Mouse (Mus musculus) small intestine, adult 2 months (tissue): ENCODE measurements around the gene Eps15l1. TPM values are rescaled to one million over a fixed set of nuclear protein-coding genes. Genes with fewer than 3 reads are reported as not detected.

Experiments
- H3K27ac ChIP-seq: fragments of 200-500 bp; 2 replicates; pipeline ENCODE4 v1.5.1; 2012; ENCODE audit warnings: low read depth, low read length, control low read depth, inconsistent platforms; ENCODE audit not compliant: insufficient read depth
- H3K27me3 ChIP-seq: fragments of 200-500 bp; 2 replicates; pipeline ENCODE4 v1.6.1; 2012; ENCODE audit warnings: mild to moderate bottlenecking, moderate library complexity, low read length, inconsistent platforms; ENCODE audit not compliant: control insufficient read depth, insufficient read depth
- H3K36me3 ChIP-seq: fragments of 200-500 bp; 2 replicates; pipeline ENCODE4 v1.6.1; 2012; ENCODE audit warnings: mild to moderate bottlenecking, low read length, control low read depth, inconsistent platforms; ENCODE audit not compliant: control insufficient read depth, insufficient read depth
- H3K4me1 ChIP-seq: fragments of 200-500 bp; 2 replicates; pipeline ENCODE4 v1.6.1; 2012; ENCODE audit warnings: low read length, inconsistent platforms, mixed read lengths; ENCODE audit not compliant: control insufficient read depth, insufficient read depth, insufficient read length
- H3K4me3 ChIP-seq: fragments of 200-500 bp; 2 replicates; pipeline ENCODE4 v1.5.1; 2012; ENCODE audit warnings: low read depth, mild to moderate bottlenecking, control low read depth, inconsistent platforms, low read length, moderate library complexity
- CTCF ChIP-seq: fragments of 200-500 bp; IDR thresholded peaks from 2 replicates; pipeline ENCODE4 v1.5.1; 2012; ENCODE audit warnings: low read depth, mild to moderate bottlenecking, control low read depth, inconsistent platforms, low read length, moderate library complexity, mixed read lengths; ENCODE audit not compliant: insufficient replicate concordance, insufficient read length; ENCODE audit errors: extremely low read depth
- POLR2A ChIP-seq: fragments of 200-500 bp; IDR thresholded peaks from 2 replicates; pipeline ENCODE4 v1.6.1; 2012; ENCODE audit warnings: low read depth, mild to moderate bottlenecking, control low read depth, inconsistent platforms, low read length, moderate library complexity
- WGBS: fragments of 180-500 bp; shearing (Covaris S2); methylation state at CpG from one replicate; pipeline ENCODE4 v1.1.7; 2018; 5-methylcytosine and 5-hydroxymethylcytosine counted together
- polyA plus RNA-seq: library from polyadenylated mRNA; depleted of rRNA; stranded (reverse); fragments of >200 nt; gene quantifications from 2 replicates; pipeline ENCODE4 v1.2.3, GENCODE M21; 2012

Gene Eps15l1
- polyA plus RNA-seq, 1 experiment = 27.0 TPM

DNA sequence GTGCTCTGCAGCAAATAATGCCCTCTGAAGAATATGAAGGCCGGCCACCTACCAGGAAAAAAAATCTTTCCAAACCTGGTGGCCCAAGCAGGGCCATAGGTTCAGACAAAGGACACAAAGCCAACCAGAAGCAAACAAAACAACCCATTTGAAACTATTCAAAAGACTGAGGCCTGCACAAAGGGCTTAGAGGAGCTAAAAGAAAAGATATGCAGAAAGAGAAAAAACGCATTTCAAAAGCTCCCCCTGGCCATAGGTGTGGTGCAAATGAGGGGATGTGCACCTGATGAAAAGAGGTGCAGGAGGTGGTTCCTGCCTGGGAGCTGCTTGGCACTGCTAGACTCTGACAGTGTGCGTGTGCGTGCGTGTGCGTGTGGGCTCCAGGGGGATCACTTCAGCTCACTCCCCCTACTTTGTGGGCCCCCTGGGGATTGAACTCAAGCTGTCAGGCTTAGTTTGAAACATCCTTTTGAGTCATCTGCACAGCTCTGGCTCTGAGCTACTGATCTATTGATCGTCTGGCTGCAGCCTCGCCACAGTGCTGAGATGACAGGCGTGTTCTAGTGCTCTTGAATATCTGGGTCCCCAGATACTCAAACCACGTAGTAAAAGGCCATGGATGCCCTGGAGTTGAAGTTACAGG is 105.1 kb downstream of the Eps15l1 start:
- Histone ChIP-seq H3K4me1 (peaks cover 9% of the 10 kb centered on the region), H3K27me3 (peaks cover 12% of the 10 kb centered on the region), H3K4me3 (no peak overlapping the region), H3K27ac (no peak overlapping the region), H3K36me3 (no peaks in the 10 kb centered on the region)
- no peak for TF ChIP-seq CTCF
- no peak for TF ChIP-seq POLR2A
- WGBS = 88% methylated on average over 10 of the region's 10 CpGs

DNA sequence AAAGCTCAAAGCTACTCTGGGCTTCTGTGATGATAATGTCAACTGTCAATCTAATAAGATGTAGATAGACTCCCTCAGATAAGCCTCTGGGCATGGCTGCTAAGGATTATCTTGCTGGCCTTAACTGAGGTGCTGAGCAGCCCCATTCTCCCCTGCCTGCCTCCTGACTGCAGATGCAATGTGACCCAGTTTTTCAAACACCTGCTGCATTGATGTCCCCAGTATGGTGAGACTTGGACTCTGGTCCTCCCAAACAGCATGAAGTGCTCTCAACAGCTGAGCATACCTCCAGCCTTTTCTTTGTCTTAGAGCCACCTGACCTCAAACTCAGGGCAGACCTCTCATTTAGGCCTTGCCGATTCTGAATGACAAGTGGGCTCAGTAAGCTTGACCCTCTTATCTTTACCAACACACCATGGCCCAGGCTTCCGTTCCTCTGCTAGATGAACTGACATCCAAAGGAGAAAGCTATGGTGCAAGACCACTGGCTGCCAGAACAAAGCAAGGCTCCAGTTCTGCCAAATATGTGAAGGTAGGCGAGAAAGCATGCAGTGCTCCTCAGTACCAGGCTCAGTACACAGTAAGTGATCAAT is 108.2 kb downstream of the Eps15l1 start:
- peaks cover 7% of the 10 kb centered on the region; the same call in 1 of the 2 replicates for H3K4me1 ChIP-seq
- H3K4me3 ChIP-seq = no peak overlapping the region
- no peaks in the 10 kb centered on the region for H3K27me3 ChIP-seq
- H3K36me3 ChIP-seq = no peaks in the 10 kb centered on the region
- WGBS = 85% methylated on average over 3 of the region's 3 CpGs
- H3K27ac ChIP-seq = no peak overlapping the region
- TF ChIP-seq CTCF (no peak), POLR2A (no peak)

DNA sequence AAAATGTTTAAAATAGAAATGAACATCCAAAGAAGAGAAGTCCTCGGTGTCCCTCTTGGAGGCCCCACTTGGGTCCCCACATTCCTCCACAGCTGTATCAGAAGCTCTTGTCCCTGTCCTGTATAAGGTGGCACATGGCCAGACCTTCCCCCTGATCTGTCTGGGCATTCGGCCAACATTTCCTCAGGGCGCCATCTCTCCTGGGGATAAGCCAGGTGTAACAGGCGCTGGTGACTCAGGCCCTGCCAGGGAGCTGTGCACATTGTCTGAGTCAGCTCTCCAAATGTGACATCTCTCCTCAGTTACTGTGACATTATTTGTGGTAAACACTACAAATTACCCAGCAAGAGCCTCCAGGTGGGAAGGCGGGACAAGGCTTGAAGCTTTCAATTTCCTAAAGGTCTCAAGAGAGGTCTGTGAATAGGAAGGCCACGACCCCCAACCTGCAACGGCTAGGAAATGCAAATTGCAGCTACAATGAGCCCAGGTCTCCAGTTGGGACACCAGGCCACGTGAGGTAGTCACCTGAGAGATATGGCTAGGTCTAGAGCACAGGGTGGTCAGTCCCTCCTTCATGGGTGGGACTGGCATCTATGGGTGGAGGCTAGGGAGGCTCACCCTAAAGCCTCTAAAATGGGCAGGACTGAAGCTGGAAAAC is 110.3 kb downstream of the Eps15l1 start:
- H3K4me1 ChIP-seq = peaks cover 7% of the 10 kb centered on the region; the same call in 1 of the 2 replicates
- no peak overlapping the region for H3K27ac ChIP-seq
- 17% methylated on average over 8 of the region's 8 CpGs for WGBS
- H3K27me3 ChIP-seq = no peaks in the 10 kb centered on the region
- no peaks in the 10 kb centered on the region for H3K36me3 ChIP-seq
- TF ChIP-seq CTCF (no peak), POLR2A (no peak)
- H3K4me3 ChIP-seq = no peak overlapping the region

DNA sequence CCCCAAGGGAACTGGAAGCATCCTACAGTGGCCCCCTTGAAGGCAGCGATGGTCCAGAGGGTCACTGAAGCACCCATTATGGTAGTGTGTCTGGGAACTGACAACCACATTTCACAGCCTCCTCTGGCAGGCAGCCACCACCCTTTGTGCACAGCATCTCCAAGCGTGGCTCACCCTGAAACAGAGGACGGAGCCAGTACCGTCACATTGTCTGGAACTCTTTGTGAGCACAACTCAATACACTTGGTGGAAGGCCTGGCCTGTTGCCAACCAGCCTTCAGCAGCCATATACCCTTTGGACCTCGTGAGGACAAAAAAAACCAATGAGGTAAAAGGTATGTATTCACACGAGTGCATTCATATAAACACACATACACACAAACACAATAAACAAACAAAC is 113.0 kb downstream of the Eps15l1 start:
- Histone ChIP-seq H3K4me3 (no peak overlapping the region), H3K4me1 (peaks cover 8% of the 10 kb centered on the region), H3K27me3 (no peaks in the 10 kb centered on the region), H3K27ac (no peak overlapping the region), H3K36me3 (no peaks in the 10 kb centered on the region)
- TF ChIP-seq POLR2A (no peak), CTCF (no peak)
- 33% methylated on average over 6 of the region's 6 CpGs for WGBS

DNA sequence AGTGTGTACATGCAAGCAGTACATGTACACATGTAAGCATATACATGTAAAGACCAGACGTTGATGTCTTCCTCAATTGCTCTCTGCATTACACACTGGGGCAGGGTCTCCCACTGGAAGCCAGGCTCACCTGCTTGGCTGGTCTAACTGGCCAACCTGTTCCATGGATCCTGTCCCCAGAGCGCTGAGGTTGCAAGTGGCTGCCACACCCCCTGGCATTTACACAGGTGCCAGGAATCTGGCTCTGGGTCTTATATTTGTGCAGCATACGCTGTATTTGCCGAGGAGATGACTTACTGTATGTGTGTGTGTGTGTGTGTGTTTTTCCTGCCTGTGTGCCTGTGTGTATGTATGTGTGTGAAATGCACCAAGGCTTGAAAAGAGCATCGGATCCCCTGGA is 114.3 kb downstream of the Eps15l1 start:
- Histone ChIP-seq H3K27ac (no peak overlapping the region), H3K36me3 (no peaks in the 10 kb centered on the region), H3K27me3 (no peaks in the 10 kb centered on the region), H3K4me1 (peaks cover 11% of the 10 kb centered on the region), H3K4me3 (no peak overlapping the region)
- WGBS = 36% methylated on average over 5 of the region's 5 CpGs
- TF ChIP-seq CTCF = no peak
- no peak for TF ChIP-seq POLR2A

DNA sequence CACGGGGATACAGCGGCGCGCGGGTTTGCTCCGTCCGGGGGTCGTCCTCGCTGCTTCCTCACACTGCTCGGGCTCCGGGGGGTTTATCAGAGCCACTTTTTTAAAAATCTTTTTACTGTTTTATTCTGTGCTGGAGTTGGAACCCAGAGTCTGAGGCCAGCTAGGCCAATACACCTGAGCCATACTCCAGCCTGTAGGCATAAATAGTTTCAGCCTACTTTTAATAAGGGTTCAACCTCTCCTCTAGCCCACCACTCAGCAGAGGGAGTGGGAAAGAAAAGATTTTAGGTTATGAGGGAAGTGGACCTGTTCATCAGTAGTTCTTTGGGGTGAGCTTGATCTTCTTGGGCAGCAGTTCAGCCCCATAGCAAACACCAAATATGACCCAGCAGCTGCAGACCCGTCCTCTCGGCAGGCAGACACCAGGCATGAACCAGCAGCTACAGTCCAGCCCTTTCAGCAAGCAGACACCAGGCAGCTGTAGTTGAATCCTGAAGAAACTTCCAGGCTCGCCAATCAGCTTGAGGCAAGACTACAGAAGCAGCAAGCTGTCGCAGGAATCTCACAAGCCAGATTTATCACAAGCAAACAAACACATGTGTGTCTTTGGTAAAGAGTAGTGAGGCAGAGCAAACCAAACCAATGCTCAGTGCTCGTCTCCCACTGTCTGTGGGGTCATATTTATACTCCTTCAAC is 115.9 kb downstream of the Eps15l1 start, which contains the start of gene Gm10282:
TSS of gene Gm10282 (minus strand) at position 51 of the 696 bp plus-strand sequence.
- Histone ChIP-seq H3K4me1 (peaks cover 8% of the 10 kb centered on the region), H3K27ac (no peak within 1 kb of the TSS), H3K4me3 (no peak within 1 kb of the TSS), H3K27me3 (no peaks in the 10 kb centered on the region), H3K36me3 (no peaks in the 10 kb centered on the region)
- no peak for TF ChIP-seq POLR2A
- TF ChIP-seq CTCF = no peak
- 85% methylated on average over 16 of the region's 16 CpGs for WGBS

DNA sequence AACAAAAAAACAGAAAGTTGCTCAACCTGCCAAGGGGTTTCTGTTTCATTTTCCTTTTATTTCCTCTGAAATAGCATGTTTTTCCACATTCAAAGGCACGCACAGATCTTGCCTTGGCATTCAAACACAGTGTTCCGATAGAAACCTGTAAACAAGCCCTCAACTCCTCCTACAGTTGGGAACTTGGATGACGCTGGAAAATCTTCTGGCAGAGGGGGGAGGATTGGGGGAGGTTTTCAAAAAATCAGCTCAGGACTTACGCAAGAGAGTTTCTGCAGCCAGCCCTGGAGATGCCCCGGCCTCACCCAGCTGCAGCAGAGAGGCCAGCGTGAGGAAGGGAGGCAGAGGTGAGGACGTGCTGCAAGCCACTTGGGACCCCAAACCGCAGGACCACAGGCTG is 117.6 kb downstream of the Eps15l1 start:
- 17% methylated on average over 8 of the region's 8 CpGs for WGBS
- Histone ChIP-seq H3K4me3 (peak overlapping the region; percentile 14; the same call in 1 of the 2 replicates), H3K27ac (no peak overlapping the region), H3K36me3 (no peaks in the 10 kb centered on the region), H3K4me1 (peaks cover 8% of the 10 kb centered on the region), H3K27me3 (no peaks in the 10 kb centered on the region)
- TF ChIP-seq POLR2A = no peak
- no peak for TF ChIP-seq CTCF
